Mouse (Mus musculus) layer of hippocampus, postnatal 10 days (tissue): ENCODE measurements around the gene Nprl3. TPM values are rescaled to one million over a fixed set of nuclear protein-coding genes. Genes with fewer than 3 reads are reported as not detected.

ENCODE experiments used
- DNase-seq, 2 experiments: peaks; one replicate each; pipeline ENCODE4 v3.0.0; 2021; ENCODE audit warnings: low spot score in 2 of 2
- total RNA-seq, 2 experiments: library from RNA; stranded (reverse); gene quantifications; 2 replicates each; pipeline ENCODE4 v1.2.3; 2021

Nprl3 gene
- total RNA-seq, 2 experiments from 2014 or later = 51.7 to 58.1 TPM

GRCm38 (mm10) chr11:32248350-32248749 lies 19.2 kb downstream of the Nprl3 start:
- DNase-seq = no peak

GRCm38 (mm10) chr11:32247068-32247467 lies 20.4 kb downstream of the Nprl3 start:
- DNase-seq = peak in 1 of 2 experiments; percentile 20

GRCm38 (mm10) chr11:32245614-32246013 lies 21.9 kb downstream of the Nprl3 start:
- DNase-seq = no peak

GRCm38 (mm10) chr11:32244617-32245016 lies 22.9 kb downstream of the Nprl3 start:
- DNase-seq = no peak

GRCm38 (mm10) chr11:32244064-32244463 lies 23.4 kb downstream of the Nprl3 start:
- no peak for DNase-seq

- no peak for DNase-seq
These were observed 24.1 kb downstream of the Nprl3 start for GRCm38 (mm10) chr11:32243205-32243955.

GRCm38 (mm10) chr11:32242209-32242608 lies 25.3 kb downstream of the Nprl3 start:
- no peak for DNase-seq

- no peak for DNase-seq
These were observed 26.1 kb downstream of the Nprl3 start for GRCm38 (mm10) chr11:32241391-32241790.

GRCm38 (mm10) chr11:32238093-32238860 lies 29.2 kb downstream of the Nprl3 start:
- peak; percentile 77 to 83 for DNase-seq

- no peak for DNase-seq
These were observed 30.1 kb downstream of the Nprl3 start for GRCm38 (mm10) chr11:32237411-32237795.

- DNase-seq = peak; percentile 75 to 79
These were observed 30.6 kb downstream of the Nprl3 start for GRCm38 (mm10) chr11:32236712-32237410.

GRCm38 (mm10) chr11:32236132-32236531 lies 31.4 kb downstream of the Nprl3 start:
- DNase-seq = peak in 1 of 2 experiments; percentile 29

- peak; percentile 75 to 86 for DNase-seq
These were observed 31.9 kb downstream of the Nprl3 start for GRCm38 (mm10) chr11:32235646-32236045.

GRCm38 (mm10) chr11:32234816-32235485 lies 32.6 kb downstream of the Nprl3 start:
- peak in 1 of 2 experiments; percentile 26 for DNase-seq

GRCm38 (mm10) chr11:32233895-32234294 lies 33.6 kb downstream of the Nprl3 start:
- DNase-seq = peak; percentile 73 to 74

- DNase-seq = no peak
These were observed 34.7 kb downstream of the Nprl3 start for GRCm38 (mm10) chr11:32232848-32233247.

- no peak for DNase-seq
These were observed 36.4 kb downstream of the Nprl3 start for GRCm38 (mm10) chr11:32231125-32231524.

GRCm38 (mm10) chr11:32230220-32230619 lies 37.3 kb downstream of the Nprl3 start:
- DNase-seq = peak in 1 of 2 experiments; percentile 68

GRCm38 (mm10) chr11:32228292-32228845 lies 39.1 kb downstream of the Nprl3 start:
- no peak for DNase-seq

- DNase-seq = no peak
These were observed 40.0 kb downstream of the Nprl3 start for GRCm38 (mm10) chr11:32227555-32227954.

- no peak for DNase-seq
These were observed 40.5 kb downstream of the Nprl3 start for GRCm38 (mm10) chr11:32227041-32227440.
